Mouse (Mus musculus) stomach, adult 2 months (tissue): ENCODE measurements around the gene Gm14496. TPM values are rescaled to one million over a fixed set of nuclear protein-coding genes. Genes with fewer than 3 reads are reported as not detected.

Source experiments
- polyA plus RNA-seq: library from polyadenylated mRNA; depleted of rRNA; stranded (reverse); fragments of >200 nt; gene quantifications from 2 replicates; pipeline ENCODE4 v1.2.3, GENCODE M21; 2012; rRNA removed

The Gm14496 gene
- polyA plus RNA-seq: not detected in 2 replicates

GRCm38 (mm10) chr2:181990829-181991228 lies at the start of gene Gm14496:
Gm14496 (plus strand) TSS chr2:181991129.

Other genes starting within 250 kb of the Gm14496 start
- 0.22 and 0.34 TPM in 2 replicates for gene Myt1, start 227.8 kb upstream of the Gm14496 start, polyA plus RNA-seq
- gene Pcmtd2, start 153.3 kb upstream of the Gm14496 start, polyA plus RNA-seq: 4.0 and 5.6 TPM in 2 replicates
- gene Polr3k, start 126.8 kb upstream of the Gm14496 start, polyA plus RNA-seq: 0.55 and 1.3 TPM in 2 replicates